Mouse (Mus musculus): ENCODE measurements at regions not wholly inside any gene's neighbourhood (a gene's known extent, or its start where the extent isn't known, plus 50 kb on each side); places are given as distances from the start of the nearest gene placed in this dataset.
"Not testable (repeated sequence)": the region's sequence is repeated elsewhere in the genome, so short reads cannot be mapped to it uniquely, and the experiment has no call there.

DNA sequence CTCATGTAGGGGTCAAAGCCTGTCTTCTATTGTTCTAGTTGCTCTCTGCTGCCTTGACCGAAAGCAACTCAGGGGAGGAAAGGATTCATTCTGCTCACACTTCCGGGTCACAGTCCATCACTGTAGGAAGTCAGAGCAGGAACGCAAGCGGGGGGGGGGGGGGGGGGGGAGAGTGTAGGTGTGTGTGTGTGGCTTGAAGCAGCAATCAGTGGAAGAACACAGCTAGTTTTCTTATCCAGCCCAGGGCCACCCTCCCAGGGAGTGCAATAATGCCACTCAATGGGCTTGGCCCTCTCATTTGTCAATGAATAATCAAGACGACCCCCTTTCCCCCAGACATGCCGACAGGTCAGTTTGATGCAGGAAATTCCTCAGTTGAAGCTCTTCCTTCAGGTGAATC lies 173.4 kb upstream of the Myt1l start:
- no peaks in the 10 kb centered on the region for H3K36me3 ChIP-seq
- peaks cover 12% of the 10 kb centered on the region; the same call in 1 of the 2 replicates for H3K4me1 ChIP-seq
- H3K27me3 ChIP-seq = no peaks in the 10 kb centered on the region
- no peak overlapping the region for H3K9ac ChIP-seq
- H3K9me3 ChIP-seq = no peaks in the 10 kb centered on the region
- no peak overlapping the region for H3K4me3 ChIP-seq
- whole genome bisulfite sequencing = 31% methylated on average over 5 of the region's 6 CpGs
- no peak overlapping the region for H3K4me2 ChIP-seq
- H3K27ac ChIP-seq = no peak overlapping the region
- no peak for ATAC-seq (ENCODE audit: insufficient number of reproducible peaks, insufficient read depth, low FRiP score, low TSS enrichment, low read depth)

DNA sequence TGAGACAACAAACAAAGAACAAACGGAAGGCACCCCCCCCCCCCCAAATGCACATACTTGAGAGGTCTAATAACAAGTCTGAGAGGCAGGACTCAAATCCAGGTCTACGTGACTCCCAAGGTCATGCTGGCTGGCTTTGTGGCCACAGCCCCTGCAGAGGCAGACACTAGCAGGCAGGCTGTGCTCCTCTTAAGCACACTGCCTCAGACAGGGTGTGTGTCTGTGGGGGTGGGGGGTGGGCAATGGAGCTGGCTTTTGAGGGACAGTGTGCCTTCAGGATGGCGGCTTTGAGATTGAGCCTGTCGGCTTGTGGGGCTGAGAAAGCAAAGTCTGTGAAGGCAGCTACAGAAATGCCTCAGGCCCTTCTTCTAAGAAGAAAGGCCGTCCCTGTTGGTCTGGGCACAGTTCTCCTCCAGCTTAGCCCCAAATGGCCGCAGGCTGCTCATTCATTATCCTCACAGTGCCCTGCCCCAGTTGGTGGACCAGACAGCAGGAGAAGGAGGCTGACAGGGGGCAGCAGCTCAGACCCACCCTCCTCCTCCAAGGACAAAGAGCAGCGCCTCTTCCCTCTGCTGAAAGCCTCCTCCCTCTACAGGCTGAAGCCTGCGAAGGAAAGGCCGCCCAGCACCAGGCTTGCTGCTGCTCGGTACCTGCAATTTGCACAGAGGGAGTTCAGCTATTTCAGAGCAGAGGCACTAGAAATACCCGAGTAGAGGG lies 171.3 kb upstream of the Myt1l start:
- Histone ChIP-seq H3K27ac (no peak overlapping the region), H3K9me3 (no peaks in the 10 kb centered on the region), H3K36me3 (no peaks in the 10 kb centered on the region), H3K4me1 (peaks cover 12% of the 10 kb centered on the region; the same call in 1 of the 2 replicates), H3K4me3 (no peak overlapping the region), H3K4me2 (peak overlapping the region; percentile 28), H3K9ac (0 out of 2 replicates have a peak overlapping the region, but pooled peaks have one; percentile 27), H3K27me3 (no peaks in the 10 kb centered on the region)
- 14% methylated on average over 11 of the region's 11 CpGs for WGBS
- ATAC-seq (ENCODE audit: insufficient number of reproducible peaks, insufficient read depth, low FRiP score, low TSS enrichment, low read depth) = no peak

DNA sequence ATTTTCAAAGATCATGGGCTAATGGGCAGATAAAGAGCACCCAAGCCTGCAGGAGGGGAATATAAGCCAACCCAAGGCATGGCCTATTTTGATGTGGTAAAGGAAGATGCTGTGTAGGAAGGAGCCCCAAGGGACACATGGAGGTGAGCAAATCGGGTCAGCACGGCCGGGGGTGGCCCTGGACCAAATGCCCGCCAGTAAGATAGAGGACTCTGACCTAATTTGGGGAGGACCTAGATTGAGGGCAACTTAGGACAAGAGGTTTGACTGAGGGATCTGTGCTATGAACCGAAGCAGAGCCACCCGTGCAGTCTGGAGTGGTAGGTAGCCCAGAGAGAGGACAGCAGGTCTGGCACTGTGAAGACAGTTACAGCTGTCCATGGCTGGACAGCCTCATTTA lies 166.9 kb upstream of the Myt1l start:
- no peak overlapping the region for H3K4me3 ChIP-seq
- H3K27me3 ChIP-seq = no peaks in the 10 kb centered on the region
- WGBS = 86% methylated on average over 6 of the region's 6 CpGs
- no peak overlapping the region for H3K4me2 ChIP-seq
- H3K27ac ChIP-seq = no peak overlapping the region
- no peaks in the 10 kb centered on the region for H3K36me3 ChIP-seq
- H3K9ac ChIP-seq = no peak overlapping the region
- no peaks in the 10 kb centered on the region for H3K9me3 ChIP-seq
- no peak for ATAC-seq (ENCODE audit: insufficient number of reproducible peaks, insufficient read depth, low FRiP score, low TSS enrichment, low read depth)
- H3K4me1 ChIP-seq = peaks cover 6% of the 10 kb centered on the region; the same call in 1 of the 2 replicates

GRCm38 (mm10) chr12:29367741-29368106 lies 160.5 kb upstream of the Myt1l start:
- H3K9ac ChIP-seq = peak overlapping the region; percentile 11; the same call in 1 of the 2 replicates
- not testable (repeated sequence) for H3K4me3 ChIP-seq, H3K27ac ChIP-seq

DNA sequence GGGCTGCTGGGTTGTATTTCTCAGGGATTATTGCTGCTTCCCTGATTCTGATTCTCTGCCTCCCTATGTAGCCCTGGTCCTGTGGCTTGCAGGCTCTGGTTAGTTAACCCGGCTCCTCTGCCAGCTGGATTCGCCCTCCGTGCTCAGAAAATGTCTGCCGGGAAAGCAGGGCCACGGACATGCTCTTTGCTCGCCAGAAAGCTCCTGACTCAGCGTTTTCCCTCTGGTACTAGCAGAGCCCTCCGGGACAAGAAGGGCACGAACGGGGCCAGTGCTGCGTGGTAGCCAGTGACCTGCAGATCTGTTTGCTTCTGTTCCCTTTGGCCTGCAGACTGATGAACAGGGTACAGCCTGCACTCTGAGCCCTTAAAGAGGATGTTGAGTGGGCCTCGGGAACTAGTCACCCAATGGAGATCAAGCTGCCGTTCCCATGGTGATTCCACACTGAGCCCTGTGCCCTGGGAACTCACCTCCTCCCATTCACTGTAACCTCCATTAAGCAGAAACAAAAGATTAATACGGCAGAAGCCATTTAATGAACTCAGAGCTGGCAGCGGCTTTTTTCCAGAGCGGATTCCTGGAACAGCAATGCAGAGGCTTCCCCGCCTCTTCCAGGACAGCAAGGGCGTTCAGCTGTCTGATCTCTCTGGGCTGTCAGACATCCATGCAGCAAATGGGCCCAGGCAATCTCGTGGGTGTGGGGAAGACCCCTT lies 159.9 kb upstream of the Myt1l start:
- no peak overlapping the region for H3K27ac ChIP-seq
- H3K36me3 ChIP-seq = no peaks in the 10 kb centered on the region
- ATAC-seq (ENCODE audit: insufficient number of reproducible peaks, insufficient read depth, low FRiP score, low TSS enrichment, low read depth) = no peak
- no peaks in the 10 kb centered on the region for H3K9me3 ChIP-seq
- peak overlapping the region; percentile 14 for H3K4me3 ChIP-seq
- H3K4me1 ChIP-seq = peaks cover 12% of the 10 kb centered on the region
- peak overlapping the region; percentile 51 for H3K4me2 ChIP-seq
- H3K9ac ChIP-seq = peak overlapping the region; percentile 11; the same call in 1 of the 2 replicates
- no peaks in the 10 kb centered on the region for H3K27me3 ChIP-seq
- WGBS = 14% methylated on average over 19 of the region's 19 CpGs

More at GRCm38 (mm10) chr12:29367741-29368106, 160.5 kb upstream of the Myt1l start:
- H3K4me2 ChIP-seq = peak overlapping the region; percentile 51
- H3K36me3 ChIP-seq; H3K27me3 ChIP-seq; ATAC-seq (ENCODE audit: insufficient number of reproducible peaks, insufficient read depth, low FRiP score, low TSS enrichment, low read depth); H3K9me3 ChIP-seq: not testable (repeated sequence)
- 29% methylated on average over 3 of the region's 3 CpGs for WGBS
- H3K4me1 ChIP-seq = peaks cover 12% of the 10 kb centered on the region

DNA sequence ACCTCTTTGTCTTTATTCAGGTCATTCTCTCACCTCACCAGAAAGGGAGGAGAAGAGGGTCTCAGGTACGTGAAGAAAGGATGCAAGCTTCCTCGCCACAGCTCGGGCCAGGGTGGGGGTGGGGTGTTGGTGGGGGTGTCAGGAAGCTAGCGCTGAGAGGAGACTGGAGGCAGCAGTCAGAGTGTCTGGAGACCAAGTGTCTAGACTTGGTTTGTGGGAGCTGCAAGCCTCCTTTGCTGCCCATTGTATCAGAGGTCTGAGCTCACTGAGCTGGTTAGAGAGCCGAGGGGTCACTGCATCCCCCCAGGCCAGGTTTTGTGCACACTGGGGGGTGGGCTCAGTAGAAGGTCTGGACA lies 159.4 kb upstream of the Myt1l start:
- Histone ChIP-seq H3K9ac (0 out of 2 replicates have a peak overlapping the region, but pooled peaks have one; percentile 11), H3K36me3 (no peaks in the 10 kb centered on the region), H3K4me2 (peak overlapping the region; percentile 51), H3K9me3 (no peaks in the 10 kb centered on the region), H3K4me3 (peak overlapping the region; percentile 14), H3K4me1 (peaks cover 12% of the 10 kb centered on the region), H3K27me3 (no peaks in the 10 kb centered on the region), H3K27ac (no peak overlapping the region)
- no peak for ATAC-seq (ENCODE audit: insufficient number of reproducible peaks, insufficient read depth, low FRiP score, low TSS enrichment, low read depth)
- WGBS = 30% methylated on average over 5 of the region's 5 CpGs

- ATAC-seq (ENCODE audit: insufficient number of reproducible peaks, insufficient read depth, low FRiP score, low TSS enrichment, low read depth) = no peak
- Histone ChIP-seq H3K4me3 (no peak overlapping the region), H3K9me3 (no peaks in the 10 kb centered on the region), H3K4me1 (no peaks in the 10 kb centered on the region), H3K36me3 (no peaks in the 10 kb centered on the region), H3K27ac (no peak overlapping the region), H3K4me2 (no peak overlapping the region), H3K27me3 (no peaks in the 10 kb centered on the region), H3K9ac (no peak overlapping the region)
- WGBS = 73% methylated on average over 5 of the region's 5 CpGs
Measured at GRCm38 (mm10) chr12:29391756-29392155, 136.4 kb upstream of the Myt1l start.

DNA sequence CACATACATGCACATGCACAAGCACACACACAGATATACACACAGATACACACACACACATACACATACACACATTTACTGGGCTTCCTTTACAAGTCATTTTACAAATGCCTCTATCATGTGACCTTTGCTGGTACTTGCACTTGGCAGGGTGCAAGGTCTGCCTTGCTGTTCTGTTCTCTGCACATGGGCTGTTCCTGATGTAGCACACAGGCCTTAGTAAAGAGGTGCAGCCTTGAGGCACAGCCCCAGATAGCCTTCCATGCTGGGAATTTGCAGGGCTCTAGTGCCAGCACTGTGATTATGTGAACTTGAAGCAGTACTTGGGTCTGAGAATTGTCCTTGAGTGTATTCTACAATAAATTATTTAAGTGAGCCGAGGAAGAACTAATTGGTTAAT lies 133.9 kb upstream of the Myt1l start:
- no peak for ATAC-seq (ENCODE audit: insufficient number of reproducible peaks, insufficient read depth, low FRiP score, low TSS enrichment, low read depth)
- Histone ChIP-seq H3K9me3 (no peaks in the 10 kb centered on the region), H3K9ac (no peak overlapping the region), H3K4me3 (no peak overlapping the region), H3K27me3 (no peaks in the 10 kb centered on the region), H3K27ac (no peak overlapping the region), H3K4me1 (no peaks in the 10 kb centered on the region), H3K4me2 (no peak overlapping the region), H3K36me3 (no peaks in the 10 kb centered on the region)
- WGBS = 53% methylated on average over 1 of the region's 1 CpGs

- H3K4me2 ChIP-seq = no peak overlapping the region
- WGBS = 64% methylated on average over 6 of the region's 6 CpGs
- ATAC-seq (ENCODE audit: insufficient number of reproducible peaks, insufficient read depth, low FRiP score, low TSS enrichment, low read depth) = no peak
- H3K36me3 ChIP-seq = no peaks in the 10 kb centered on the region
- H3K4me1 ChIP-seq = no peaks in the 10 kb centered on the region
- H3K9me3 ChIP-seq = no peaks in the 10 kb centered on the region
- H3K9ac ChIP-seq = no peak overlapping the region
- H3K27me3 ChIP-seq = no peaks in the 10 kb centered on the region
- H3K27ac ChIP-seq = no peak overlapping the region
- no peak overlapping the region for H3K4me3 ChIP-seq
Measured at GRCm38 (mm10) chr12:29394881-29395280, 133.3 kb upstream of the Myt1l start.

DNA sequence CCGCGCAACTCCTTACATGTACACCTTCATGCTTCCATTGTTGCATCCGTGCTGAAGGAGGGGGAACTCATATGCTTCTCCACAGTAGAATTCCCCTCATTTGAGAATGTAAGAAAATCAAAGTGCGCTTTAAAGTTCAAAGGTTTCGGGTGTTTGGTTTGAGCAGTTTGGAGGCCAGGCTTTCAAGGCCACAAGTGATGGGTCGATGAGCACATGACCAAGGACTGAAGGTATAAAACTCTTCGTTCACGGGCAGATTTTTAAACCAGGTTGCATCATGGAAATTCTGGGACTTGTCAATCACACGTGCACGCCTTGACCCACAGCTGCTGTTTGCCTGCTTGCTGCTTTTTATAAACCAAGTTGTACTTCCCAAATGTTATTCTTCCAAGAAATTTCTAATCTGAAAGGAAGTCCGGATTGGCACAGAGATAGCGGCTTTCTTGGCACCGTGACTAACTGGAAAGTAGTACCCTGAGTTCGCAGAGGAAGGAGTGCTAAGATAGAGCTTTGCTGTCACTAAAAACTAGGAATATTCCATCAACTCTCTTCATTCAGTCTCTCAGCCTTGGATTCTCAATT lies 132.7 kb upstream of the Myt1l start:
- no peak overlapping the region for H3K4me3 ChIP-seq
- H3K4me2 ChIP-seq = no peak overlapping the region
- H3K9ac ChIP-seq = no peak overlapping the region
- WGBS = 84% methylated on average over 14 of the region's 14 CpGs
- no peak for ATAC-seq (ENCODE audit: insufficient number of reproducible peaks, insufficient read depth, low FRiP score, low TSS enrichment, low read depth)
- H3K27ac ChIP-seq = no peak overlapping the region
- no peaks in the 10 kb centered on the region for H3K27me3 ChIP-seq
- no peaks in the 10 kb centered on the region for H3K9me3 ChIP-seq
- no peaks in the 10 kb centered on the region for H3K36me3 ChIP-seq
- H3K4me1 ChIP-seq = no peaks in the 10 kb centered on the region

DNA sequence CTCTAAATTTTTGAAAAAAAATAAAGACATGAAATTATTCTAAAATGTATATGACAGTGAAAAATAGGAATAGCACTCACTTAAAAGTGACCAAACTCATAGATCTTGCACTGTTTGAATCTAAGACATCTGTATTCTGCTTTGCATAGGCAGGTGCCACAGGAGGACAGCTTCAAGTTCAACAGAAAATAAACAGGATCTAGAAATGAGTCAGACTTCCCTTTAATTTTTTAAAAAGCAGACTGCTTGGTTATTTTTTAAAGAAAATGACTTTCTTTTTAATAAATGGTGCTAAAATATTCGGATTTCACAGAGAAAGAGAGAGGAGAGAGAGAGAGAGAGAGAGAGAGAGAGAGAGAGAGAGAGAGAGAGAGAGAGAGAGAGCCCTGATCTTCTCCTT lies 123.8 kb upstream of the Myt1l start:
- Histone ChIP-seq H3K27ac (no peak overlapping the region), H3K27me3 (no peaks in the 10 kb centered on the region), H3K4me1 (no peaks in the 10 kb centered on the region), H3K9ac (no peak overlapping the region), H3K36me3 (no peaks in the 10 kb centered on the region), H3K9me3 (no peaks in the 10 kb centered on the region), H3K4me3 (no peak overlapping the region), H3K4me2 (no peak overlapping the region)
- WGBS = 11% methylated on average over 1 of the region's 1 CpGs
- ATAC-seq (ENCODE audit: insufficient number of reproducible peaks, insufficient read depth, low FRiP score, low TSS enrichment, low read depth) = no peak

All from embryonic facial prominence, embryonic 13.5 days (tissue).